ENCODE assay signal across 8 mouse cellular contexts in genomic region chr7:80995266-80996146, GRCm38 (mm10). TPM values are rescaled to one million over a fixed set of nuclear protein-coding genes. Genes with fewer than 3 reads are reported as not detected.
A peak's percentile ranks its signal among the peaks of the same experiment; 100 is the strongest.
DNase-seq lines count a peak whose midpoint lies in the region; ATAC-seq and TF ChIP-seq lines count a peak whose summit lies in the region.

No protein-coding gene starts in this region.

- DNase-seq in kidney, postnatal 0 days (ENCODE audit: low spot score), result peak; percentile 35
- no peak for DNase-seq in kidney, adult 2 months
- DNase-seq in embryonic facial prominence, embryonic 14.5 days (ENCODE audit: low spot score), result no peak
- DNase-seq in embryo, embryonic 10 days (ENCODE audit: low spot score), result no peak
- no peak for DNase-seq in cerebellum, adult 11-12 months
- DNase-seq in frontal cortex, postnatal 36 days (ENCODE audit: low spot score in 2 of 2), result no peak

- peak overlapping the region; percentile 91; the same call in 1 of the 2 replicates for H3K4me2 ChIP-seq in kidney, postnatal 0 days (ENCODE audit: low read length)
- peak overlapping the region; percentile 93; the same call in 1 of the 2 replicates for H3K4me2 ChIP-seq in embryonic facial prominence, embryonic 14.5 days (ENCODE audit: low read depth, low read length)
- peak overlapping the region; percentile 73 for H3K4me2 ChIP-seq in limb, embryonic 15.5 days
- peak overlapping the region; percentile 66 for H3K4me2 ChIP-seq in neural tube, embryonic 15.5 days

- H3K27me3 ChIP-seq in kidney, postnatal 0 days (ENCODE audit: insufficient read depth, low read length), result no peaks in the 10 kb centered on the region
- no peaks in the 10 kb centered on the region for H3K27me3 ChIP-seq in kidney, adult 2 months (replicated peaks; ENCODE audit: control insufficient read depth, insufficient read depth, low read length)
- no peaks in the 10 kb centered on the region for H3K27me3 ChIP-seq in embryonic facial prominence, embryonic 14.5 days (replicated peaks; ENCODE audit: control insufficient read depth, insufficient read depth, low read length)
- H3K27me3 ChIP-seq in limb, embryonic 15.5 days, result no peaks in the 10 kb centered on the region
- no peaks in the 10 kb centered on the region for H3K27me3 ChIP-seq in neural tube, embryonic 15.5 days (replicated peaks)

- TF ChIP-seq CTCF in kidney, postnatal 0 days (IDR thresholded peaks at IDR 0.05; ENCODE audit: low read depth), result no peak
- no peak for TF ChIP-seq CTCF in kidney, adult 2 months (conservative IDR thresholded peaks at IDR 0.05; ENCODE audit: insufficient read depth, insufficient read length, low read depth, low read length)

- H3K4me1 ChIP-seq in kidney, postnatal 0 days (replicated peaks; ENCODE audit: insufficient read depth, low read length), result peaks cover 25% of the 10 kb centered on the region
- H3K4me1 ChIP-seq in kidney, adult 2 months (ENCODE audit: control insufficient read depth, insufficient read depth, low read length), result peaks cover 26% of the 10 kb centered on the region
- H3K4me1 ChIP-seq in embryonic facial prominence, embryonic 14.5 days (ENCODE audit: control insufficient read depth, insufficient read depth, low read length), result peaks cover 20% of the 10 kb centered on the region; the same call in 1 of the 2 replicates
- peaks cover 32% of the 10 kb centered on the region for H3K4me1 ChIP-seq in limb, embryonic 15.5 days
- peaks cover 43% of the 10 kb centered on the region for H3K4me1 ChIP-seq in neural tube, embryonic 15.5 days

- ATAC-seq in kidney, postnatal 0 days (replicated peaks; ENCODE audit: low FRiP score, low read depth), result no peak
- no peak for ATAC-seq in embryonic facial prominence, embryonic 14.5 days (ENCODE audit: low read depth)
- ATAC-seq in limb, embryonic 15.5 days (ENCODE audit: insufficient number of reproducible peaks, low FRiP score, low TSS enrichment, low read depth), result no peak
- no peak for ATAC-seq in neural tube, embryonic 15.5 days (ENCODE audit: low FRiP score)

- no peaks in the 10 kb centered on the region for H3K9me3 ChIP-seq in kidney, postnatal 0 days (replicated peaks; ENCODE audit: low read length)
- no peaks in the 10 kb centered on the region for H3K9me3 ChIP-seq in embryonic facial prominence, embryonic 14.5 days (ENCODE audit: control insufficient read depth, low read length)
- H3K9me3 ChIP-seq in limb, embryonic 15.5 days, result no peaks in the 10 kb centered on the region
- H3K9me3 ChIP-seq in neural tube, embryonic 15.5 days (replicated peaks), result no peaks in the 10 kb centered on the region

- no peak for TF ChIP-seq POLR2A in kidney, adult 2 months (IDR thresholded peaks at IDR 0.05; ENCODE audit: low read depth, low read length)

- H3K36me3 ChIP-seq in kidney, postnatal 0 days (ENCODE audit: insufficient read depth, low read length), result no peaks in the 10 kb centered on the region
- no peaks in the 10 kb centered on the region for H3K36me3 ChIP-seq in kidney, adult 2 months (ENCODE audit: control insufficient read depth, insufficient read depth, low read length)
- no peaks in the 10 kb centered on the region for H3K36me3 ChIP-seq in embryonic facial prominence, embryonic 14.5 days (ENCODE audit: control insufficient read depth, insufficient read depth, low read length)
- H3K36me3 ChIP-seq in limb, embryonic 15.5 days, result 0 out of 2 replicates have a peak, but pooled peaks cover 3% of the 10 kb centered on the region
- H3K36me3 ChIP-seq in neural tube, embryonic 15.5 days, result no peaks in the 10 kb centered on the region

- 0 out of 2 replicates have a peak overlapping the region, but pooled peaks have one; percentile 57 for H3K27ac ChIP-seq in kidney, postnatal 0 days
- no peak overlapping the region for H3K27ac ChIP-seq in kidney, adult 2 months (ENCODE audit: insufficient read depth, low read depth, low read length)
- H3K27ac ChIP-seq in embryonic facial prominence, embryonic 14.5 days (replicated peaks; ENCODE audit: low read depth, low read length), result no peak overlapping the region
- no peak overlapping the region for H3K27ac ChIP-seq in limb, embryonic 15.5 days
- H3K27ac ChIP-seq in neural tube, embryonic 15.5 days (replicated peaks), result no peak overlapping the region

- no peak overlapping the region for H3K4me3 ChIP-seq in kidney, postnatal 0 days (replicated peaks; ENCODE audit: low read depth, low read length)
- no peak overlapping the region for H3K4me3 ChIP-seq in kidney, adult 2 months (ENCODE audit: insufficient read depth, low read depth, low read length)
- no peak overlapping the region for H3K4me3 ChIP-seq in embryonic facial prominence, embryonic 14.5 days (ENCODE audit: low read depth, low read length)
- peak overlapping the region; percentile 95; the same call in 1 of the 2 replicates for H3K4me3 ChIP-seq in limb, embryonic 15.5 days
- H3K4me3 ChIP-seq in neural tube, embryonic 15.5 days (replicated peaks), result peak overlapping the region; percentile 97; the same call in 1 of the 2 replicates

- WGBS in kidney, postnatal 0 days, result 47% methylated on average over 3 of the region's 3 CpGs
- WGBS in kidney, adult 2 months, result 37% methylated on average over 3 of the region's 3 CpGs
- 50% methylated on average over 3 of the region's 3 CpGs for WGBS in embryonic facial prominence, embryonic 14.5 days
- WGBS in limb, embryonic 15.5 days, result 61% methylated on average over 3 of the region's 3 CpGs
- WGBS in neural tube, embryonic 15.5 days, result 46% methylated on average over 3 of the region's 3 CpGs

- no peak overlapping the region for H3K9ac ChIP-seq in kidney, postnatal 0 days (ENCODE audit: low read depth, low read length)
- no peak overlapping the region for H3K9ac ChIP-seq in embryonic facial prominence, embryonic 14.5 days (ENCODE audit: low read depth, low read length)
- H3K9ac ChIP-seq in limb, embryonic 15.5 days, result no peak overlapping the region
- H3K9ac ChIP-seq in neural tube, embryonic 15.5 days (replicated peaks), result no peak overlapping the region

RNA-seq across cellular contexts. Expression of gene Zfp592, which starts 2.0 kb away (rescaled TPM):
- 8.6 and 9.7 TPM in 2 replicates for polyA plus RNA-seq in kidney, postnatal 0 days (2015; fragmentation: Nextera tagmentation; extraction: Ambion mirVana)
- 16.9 and 17.4 TPM in 2 replicates for polyA plus RNA-seq in kidney, adult 2 months (2012; rRNA removed)
- polyA plus RNA-seq in embryonic facial prominence, embryonic 14.5 days (2014; fragmentation: Nextera tagmentation; extraction: Ambion mirVana), result 15.0 and 17.0 TPM in 2 replicates
- polyA plus RNA-seq in limb, embryonic 15.5 days (2015; fragmentation: Nextera tagmentation; extraction: Ambion mirVana), result 11.8 and 15.6 TPM in 2 replicates
- 9.9 and 10.0 TPM in 2 replicates for polyA plus RNA-seq in neural tube, embryonic 15.5 days (2015; fragmentation: Nextera tagmentation; extraction: Ambion mirVana)

RNA-seq across cellular contexts. Expression of gene Sec11a, which starts 47.9 kb away (rescaled TPM):
- polyA plus RNA-seq in kidney, postnatal 0 days (2015; fragmentation: Nextera tagmentation; extraction: Ambion mirVana), result 222 and 226 TPM in 2 replicates
- polyA plus RNA-seq in kidney, adult 2 months (2012; rRNA removed), result 64.0 and 93.1 TPM in 2 replicates
- polyA plus RNA-seq in embryonic facial prominence, embryonic 14.5 days (2014; fragmentation: Nextera tagmentation; extraction: Ambion mirVana), result 194 and 218 TPM in 2 replicates
- 219 and 230 TPM in 2 replicates for polyA plus RNA-seq in limb, embryonic 15.5 days (2015; fragmentation: Nextera tagmentation; extraction: Ambion mirVana)
- 145 and 160 TPM in 2 replicates for polyA plus RNA-seq in neural tube, embryonic 15.5 days (2015; fragmentation: Nextera tagmentation; extraction: Ambion mirVana)

Comparison
In these comparisons a context has a peak if more than half of its experiments do, and no peak if none do; other contexts are left out.
1. H3K4me3 ChIP-seq: peak in limb, embryonic 15.5 days (single experiment) and neural tube, embryonic 15.5 days (single experiment); none in kidney, postnatal 0 days (single experiment), kidney, adult 2 months (single experiment) and embryonic facial prominence, embryonic 14.5 days (single experiment).
2. Peak in every context shown above with its lines, with median percentiles within 50 percentile points of each other: H3K4me2 ChIP-seq.